Mouse (Mus musculus) megakaryocyte, embryonic 14.5 days (primary cell): ENCODE data around the gene Gm20517.

Experiments
- FLI1 ChIP-seq: IDR thresholded peaks from 2 replicates; pipeline ENCODE4 v1.6.1; 2012; ENCODE audit warnings: low read length, inconsistent platforms, mixed read lengths
- GATA1 ChIP-seq: IDR thresholded peaks from 3 replicates; pipeline ENCODE4 v1.6.1; 2012; ENCODE audit warnings: mixed read lengths, low read length, inconsistent platforms, borderline replicate concordance

- TF ChIP-seq GATA1, result no peak
- no peak for TF ChIP-seq FLI1
These were observed 51.8 kb downstream of the Gm20517 start for GRCm38 (mm10) chr17:47663009-47663713.
